ENCODE assay signal across 20 mouse cellular contexts in the genomic region with DNA sequence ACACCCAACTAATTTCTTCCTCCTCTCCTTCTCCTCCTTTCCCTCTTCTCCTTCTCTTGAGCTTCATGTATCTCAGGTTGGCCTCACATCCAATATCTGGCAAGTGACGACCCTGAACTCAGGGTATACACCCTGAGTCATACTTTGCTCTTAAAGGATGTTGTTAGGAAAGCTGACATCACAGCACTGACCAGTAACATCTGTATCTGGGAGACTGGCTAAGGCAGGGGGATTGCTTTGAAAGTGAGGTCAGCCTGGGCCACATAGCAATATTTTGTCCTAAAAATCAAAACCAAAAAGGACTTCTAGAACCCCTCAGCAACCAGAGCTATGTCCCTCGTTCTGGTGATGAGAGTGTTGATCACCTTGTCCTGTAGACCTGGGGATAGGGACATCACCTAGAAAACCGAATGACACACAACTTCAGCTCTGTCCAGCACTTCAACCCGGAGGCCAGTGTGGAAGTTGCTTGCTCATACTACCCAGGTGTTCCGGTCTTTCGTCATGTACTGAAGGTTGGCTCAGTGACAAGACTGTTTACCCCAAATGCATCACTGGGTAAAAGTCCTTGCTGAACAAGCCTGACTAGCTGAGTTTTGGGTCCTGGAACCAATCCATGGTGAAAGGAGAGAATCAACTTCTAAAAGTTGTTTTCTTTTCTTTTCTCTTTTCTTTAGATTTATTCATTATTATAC. TPM values are rescaled to one million over a fixed set of nuclear protein-coding genes. Genes with fewer than 3 reads are reported as not detected.
"Had no signal": no experiment of that assay in that cellular context is flagged by ENCODE, and none has a peak within 500 bp of the region (broad histone marks: within the 10 kb centered on the region; RNA-seq: fewer than 3 reads in every experiment).

No protein-coding gene starts in this region.

- H3K36me3 ChIP-seq: liver, embryonic 13.5 days; liver, embryonic 15.5 days; midbrain, embryonic 10.5 days; midbrain, embryonic 13.5 days; midbrain, embryonic 15.5 days; neural tube, embryonic 12.5 days; stomach, embryonic 15.5 days had no signal

- DNase-seq: liver, embryonic 13.5 days; lung, adult 18-20 months; lung, embryonic 14.5 days; lung, postnatal 10 days; lung, postnatal 4 days; right cerebral cortex, postnatal 14 days; thymus, adult 2 months; thymus, postnatal 25 days; thymus, postnatal 4 days had no signal

- H3K4me1 ChIP-seq: midbrain, embryonic 10.5 days; midbrain, embryonic 13.5 days; midbrain, embryonic 15.5 days; neural tube, embryonic 12.5 days; stomach, embryonic 15.5 days had no signal

- H3K9ac ChIP-seq: liver, embryonic 13.5 days; liver, embryonic 15.5 days; lung, embryonic 14.5 days; midbrain, embryonic 13.5 days; midbrain, embryonic 15.5 days; neural tube, embryonic 12.5 days; stomach, embryonic 15.5 days had no signal

- H3K9me3 ChIP-seq: liver, embryonic 13.5 days; liver, embryonic 15.5 days; midbrain, embryonic 10.5 days; midbrain, embryonic 13.5 days; midbrain, embryonic 15.5 days; neural tube, embryonic 12.5 days; stomach, embryonic 15.5 days had no signal

- H3K4me2 ChIP-seq: liver, embryonic 13.5 days; liver, embryonic 15.5 days; lung, embryonic 14.5 days; midbrain, embryonic 13.5 days; midbrain, embryonic 15.5 days; neural tube, embryonic 12.5 days; stomach, embryonic 15.5 days had no signal

- H3K4me3 ChIP-seq: liver, embryonic 13.5 days; liver, embryonic 15.5 days; midbrain, embryonic 10.5 days; midbrain, embryonic 13.5 days; midbrain, embryonic 15.5 days; neural tube, embryonic 12.5 days; stomach, embryonic 15.5 days had no signal

- ATAC-seq: midbrain, embryonic 13.5 days; midbrain, embryonic 15.5 days had no signal

- H3K27me3 ChIP-seq: liver, embryonic 13.5 days; liver, embryonic 15.5 days; midbrain, embryonic 13.5 days; midbrain, embryonic 15.5 days; neural tube, embryonic 12.5 days; stomach, embryonic 15.5 days had no signal

- H3K27ac ChIP-seq: liver, embryonic 13.5 days; liver, embryonic 15.5 days; midbrain, embryonic 10.5 days; midbrain, embryonic 13.5 days; midbrain, embryonic 15.5 days; neural tube, embryonic 12.5 days; stomach, embryonic 15.5 days; stomach, postnatal 0 days had no signal

RNA-seq across cellular contexts. Expression of gene Htr3b, which starts 12.0 kb away (rescaled TPM):
- total RNA-seq: megakaryocyte, adult 5-6 weeks; megakaryocyte-erythroid progenitor cell, adult 5-6 weeks; neutrophil, adult 5-6 weeks had no signal
- polyA plus RNA-seq: liver, embryonic 13.5 days; liver, embryonic 15.5 days; lung, embryonic 14.5 days; midbrain, embryonic 13.5 days; midbrain, embryonic 15.5 days; spleen, adult 2 months; thymus, adult 2 months had no signal
